Mouse (Mus musculus) spleen, adult 18-20 months (tissue): ENCODE results near the gene Tmem132d.

Experiments used
- DNase-seq, 2 experiments: peaks; one replicate each; pipeline ENCODE4 v3.0.0; 2022; ENCODE audit warnings: mixed read lengths in 2 of 2

Gene Tmem132d

DNA sequence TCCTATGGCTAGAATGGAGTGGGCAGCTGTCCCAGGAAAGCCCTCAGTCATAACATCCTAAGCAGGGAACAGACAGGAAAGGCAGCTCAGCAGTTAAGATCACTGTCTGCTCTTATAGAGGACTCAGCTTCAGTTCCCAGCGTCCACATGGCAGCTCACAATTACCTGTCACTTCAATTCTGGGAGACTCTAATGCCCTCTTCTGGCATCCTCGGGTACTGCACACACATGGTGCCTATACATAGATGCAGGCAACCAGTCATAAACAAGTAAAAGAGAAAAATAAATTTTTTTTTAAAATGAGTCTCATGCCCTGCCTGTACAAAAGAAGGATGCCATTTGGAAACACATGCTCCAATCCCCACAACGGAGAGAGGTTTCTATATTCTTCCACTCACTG lies 28.7 kb downstream of the Tmem132d start:
- no peak for DNase-seq

DNA sequence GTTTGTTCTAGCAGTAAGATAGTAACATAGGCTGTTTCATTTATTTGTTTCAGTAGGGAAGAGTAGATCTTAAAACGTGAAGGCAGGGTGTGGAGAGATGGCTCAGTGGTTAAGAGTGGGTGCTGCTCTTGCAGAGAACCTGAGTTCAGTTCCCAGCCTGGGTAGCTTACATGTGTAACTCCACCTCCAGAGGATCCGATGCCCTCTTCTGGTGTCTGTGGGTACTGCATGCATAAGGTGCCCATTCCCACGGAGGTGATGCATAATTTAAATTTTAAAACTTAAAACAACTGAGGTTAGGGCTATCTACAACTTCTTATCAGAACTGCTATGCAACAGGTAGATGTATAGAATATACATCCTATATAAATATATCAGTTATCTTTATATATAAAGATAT lies 40.5 kb downstream of the Tmem132d start:
- no peak for DNase-seq

DNA sequence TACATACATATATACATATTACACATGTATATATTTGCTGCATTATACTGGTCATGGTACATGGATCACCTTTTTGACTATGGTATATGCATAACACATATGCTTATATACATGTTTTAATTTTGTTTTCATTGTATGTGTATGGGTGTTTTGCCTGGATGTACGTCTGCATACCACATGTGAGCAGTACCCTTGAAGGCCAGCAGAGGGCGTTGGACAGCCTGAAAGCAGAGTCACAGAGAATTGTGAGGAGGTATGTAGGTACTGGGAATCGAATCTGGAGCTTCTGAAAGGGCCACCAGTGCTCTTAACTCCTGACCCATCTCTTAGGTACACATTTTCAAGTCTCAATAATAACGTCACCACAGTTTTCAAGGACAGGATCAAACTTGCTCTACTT lies 43.2 kb downstream of the Tmem132d start:
- DNase-seq, result no peak

DNA sequence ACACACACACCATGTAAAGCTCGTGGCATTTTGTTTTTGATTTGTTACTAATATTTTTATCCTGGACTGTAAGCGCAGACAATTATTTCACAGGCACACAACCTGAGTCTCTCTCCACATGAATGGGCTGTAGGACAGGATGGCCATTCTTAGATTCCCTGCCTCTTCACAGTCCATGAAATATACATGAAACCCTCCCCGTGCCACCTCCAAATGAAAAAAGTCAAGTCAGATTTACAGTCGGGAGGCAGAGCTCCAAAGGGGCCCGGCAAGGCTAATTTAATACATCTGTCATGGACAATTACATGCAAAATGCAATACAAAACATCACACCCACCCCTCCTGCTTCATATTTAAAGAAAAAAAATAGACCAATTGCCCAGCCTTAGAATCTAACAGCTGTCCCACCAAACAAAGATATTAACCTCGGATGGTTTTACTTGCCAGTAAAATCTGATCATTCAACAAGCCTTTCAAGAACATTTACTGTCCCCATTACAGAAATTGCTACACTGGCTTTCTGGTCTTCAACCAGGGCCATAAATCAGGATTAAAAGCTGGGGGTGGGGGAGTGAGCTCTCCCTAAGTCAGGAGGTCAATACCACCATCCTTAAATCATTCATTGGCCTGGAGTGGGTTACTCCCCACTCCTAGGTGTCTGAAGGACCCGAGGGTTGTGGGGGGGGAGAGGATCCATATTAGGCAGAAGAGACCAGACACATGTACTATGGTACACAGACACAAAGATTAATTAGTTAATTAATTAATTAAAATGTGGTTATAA lies 44.3 kb downstream of the Tmem132d start:
- no peak for DNase-seq

DNA sequence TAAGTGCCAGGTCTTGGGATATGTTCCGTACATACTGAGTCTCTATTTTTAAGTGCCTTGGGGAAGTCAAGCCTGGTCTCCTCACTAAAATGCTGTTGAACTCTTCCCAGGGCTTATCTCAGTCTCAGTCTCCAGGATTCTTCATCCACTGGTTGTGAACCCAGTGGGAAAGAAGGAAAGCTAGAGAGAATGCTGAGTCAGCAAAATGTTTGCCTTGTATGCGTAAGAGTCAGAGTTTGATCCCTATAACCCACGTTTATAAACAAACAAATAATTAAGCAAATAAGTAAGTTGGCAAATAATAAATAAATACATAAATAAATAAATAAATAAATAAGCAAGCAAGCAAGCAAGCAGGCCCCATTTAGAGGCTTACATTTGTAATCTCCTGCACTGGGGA lies 63.1 kb downstream of the Tmem132d start:
- DNase-seq, result no peak

DNA sequence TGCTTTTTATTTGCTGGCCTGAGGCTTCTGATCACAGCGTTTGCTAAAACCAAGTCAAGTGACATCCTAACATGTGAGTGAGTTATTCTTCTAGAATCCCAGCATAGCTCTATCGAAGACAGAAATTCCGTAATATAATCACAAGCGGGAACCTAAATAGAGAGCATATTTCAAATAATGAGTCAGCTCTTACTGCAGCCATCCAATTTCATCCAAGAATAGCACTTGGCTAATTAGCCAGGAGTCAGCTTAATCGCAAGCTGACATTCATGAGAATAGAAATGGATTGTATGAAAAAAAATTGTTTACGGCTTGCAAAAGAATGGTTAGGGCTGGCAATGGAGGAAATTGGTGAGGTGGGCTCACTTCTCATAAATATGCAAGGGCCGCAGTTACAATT lies 63.8 kb downstream of the Tmem132d start:
- DNase-seq, result no peak

DNA sequence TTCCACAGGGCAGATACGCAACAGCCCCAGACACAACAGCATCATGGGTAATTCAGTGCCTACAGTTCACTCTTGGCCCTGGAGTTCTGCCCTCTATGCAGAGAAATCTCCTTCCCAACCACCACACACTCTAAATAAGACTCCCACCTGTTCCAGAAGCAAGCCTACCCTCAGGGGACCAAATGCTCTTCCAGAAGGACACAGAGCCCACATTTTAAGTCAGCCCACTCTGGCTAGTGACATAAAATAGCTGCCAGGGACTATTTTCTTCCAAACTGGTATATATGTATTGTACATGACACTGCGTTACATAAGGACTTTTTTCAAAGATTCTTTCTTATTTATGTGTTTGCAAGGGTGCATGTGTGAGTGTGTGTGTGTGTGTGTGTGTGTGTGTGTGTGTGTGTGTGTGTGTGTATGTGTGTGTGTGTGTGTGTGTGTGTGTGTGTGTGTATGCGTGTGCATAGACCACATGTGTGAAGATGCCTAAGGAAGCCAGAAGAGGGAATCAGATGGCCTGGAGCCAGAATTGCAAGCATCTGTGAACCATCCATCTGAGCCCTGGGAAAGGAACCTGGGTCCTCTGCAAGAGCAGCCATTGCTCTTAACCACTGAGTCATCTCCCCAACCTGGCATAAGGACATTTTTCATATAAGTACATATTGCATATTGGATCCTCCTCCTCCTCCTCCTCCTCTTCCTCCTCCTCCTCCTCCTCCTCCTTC lies 67.5 kb downstream of the Tmem132d start:
- no peak for DNase-seq

DNA sequence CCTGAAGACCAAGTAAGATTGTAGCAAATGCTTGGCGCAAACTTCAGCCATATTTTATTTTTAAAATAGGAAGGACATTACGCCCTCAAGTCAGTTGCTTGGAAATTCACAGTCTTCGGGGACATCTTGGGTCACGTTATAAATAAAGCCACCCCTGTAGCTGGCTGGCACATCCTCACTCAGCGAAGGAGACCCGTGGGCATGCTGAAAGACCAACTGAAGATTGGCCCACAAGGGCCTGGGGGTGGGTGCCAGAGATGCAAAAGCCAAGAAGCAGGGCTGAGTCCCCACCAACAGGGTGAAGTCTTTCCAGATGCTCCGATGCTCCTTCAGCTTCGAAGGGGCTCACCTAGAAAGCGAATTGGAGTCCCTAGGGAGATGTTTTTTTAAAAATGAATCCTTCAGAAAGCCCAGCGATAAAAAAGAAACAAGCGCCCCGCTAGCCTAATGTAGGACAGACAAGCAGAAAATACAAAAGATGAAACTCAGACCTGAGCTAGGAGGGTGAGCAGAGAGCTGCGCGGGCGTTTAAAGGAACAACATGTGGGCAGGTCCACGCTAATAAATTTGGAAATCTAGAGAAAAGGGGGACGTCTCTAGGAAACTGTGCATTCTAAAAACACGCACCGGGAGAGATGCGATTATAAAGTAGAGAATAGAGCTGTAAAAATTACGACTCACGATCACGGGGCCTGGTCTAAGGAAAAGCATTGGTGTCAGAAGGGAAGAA lies 71.8 kb downstream of the Tmem132d start:
- no peak for DNase-seq

DNA sequence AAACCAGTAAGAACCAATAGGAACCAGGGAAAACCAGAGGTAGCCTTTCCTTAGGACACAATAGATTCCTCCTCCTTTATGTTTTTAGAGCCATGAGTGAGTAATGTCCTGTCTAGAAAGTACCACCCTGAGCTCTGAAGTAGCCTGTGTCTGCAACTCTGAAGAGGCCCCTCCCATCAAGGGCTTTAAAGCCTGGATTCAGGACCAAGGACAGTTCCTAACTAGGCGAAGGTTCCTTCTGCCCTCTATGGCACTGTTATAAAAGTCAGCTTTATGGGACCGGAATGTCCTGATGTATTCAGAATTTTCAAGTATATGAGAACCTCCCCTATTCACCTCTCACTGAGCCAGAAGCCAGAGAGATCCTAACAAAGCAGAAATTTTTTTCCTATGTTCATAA lies 84.0 kb downstream of the Tmem132d start:
- DNase-seq, result no peak

DNA sequence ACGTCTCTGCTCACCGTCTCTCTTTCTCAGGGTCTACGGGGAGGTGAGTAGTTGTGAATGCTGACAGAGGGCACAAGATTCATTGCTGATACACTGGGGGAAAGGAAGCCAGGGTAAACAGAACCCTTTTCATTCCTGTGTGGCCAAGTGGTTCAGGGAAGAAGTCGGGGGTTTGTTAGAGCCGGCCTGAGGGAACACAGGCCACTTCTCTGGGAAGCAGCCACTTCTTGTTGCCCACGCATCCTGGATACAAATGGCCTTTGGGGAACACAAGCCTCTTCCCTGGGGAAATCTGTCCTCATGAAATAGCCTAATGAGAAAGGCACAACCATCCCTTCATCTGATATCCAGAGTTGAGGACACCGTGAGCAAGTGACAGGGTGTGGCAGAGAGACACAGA lies 96.0 kb downstream of the Tmem132d start:
- no peak for DNase-seq

DNA sequence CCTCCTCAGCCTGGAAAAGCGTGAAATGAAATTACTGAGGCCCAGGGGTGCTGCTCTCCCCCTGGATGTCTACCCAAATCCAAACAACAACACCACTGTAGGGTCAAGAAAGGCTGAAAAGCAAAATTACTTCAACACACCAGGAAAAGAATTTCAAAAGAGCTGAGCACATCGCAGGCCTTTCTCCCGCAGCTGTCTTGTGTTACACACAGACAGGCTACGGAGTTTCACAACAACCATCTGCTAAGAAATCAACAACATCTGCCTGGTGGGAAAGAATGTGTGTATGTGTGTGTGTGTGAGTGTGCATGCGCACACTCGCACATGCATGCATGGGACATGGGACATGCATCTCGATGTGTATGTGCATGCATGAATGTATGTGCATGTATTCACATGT lies 100.1 kb downstream of the Tmem132d start:
- no peak for DNase-seq

DNA sequence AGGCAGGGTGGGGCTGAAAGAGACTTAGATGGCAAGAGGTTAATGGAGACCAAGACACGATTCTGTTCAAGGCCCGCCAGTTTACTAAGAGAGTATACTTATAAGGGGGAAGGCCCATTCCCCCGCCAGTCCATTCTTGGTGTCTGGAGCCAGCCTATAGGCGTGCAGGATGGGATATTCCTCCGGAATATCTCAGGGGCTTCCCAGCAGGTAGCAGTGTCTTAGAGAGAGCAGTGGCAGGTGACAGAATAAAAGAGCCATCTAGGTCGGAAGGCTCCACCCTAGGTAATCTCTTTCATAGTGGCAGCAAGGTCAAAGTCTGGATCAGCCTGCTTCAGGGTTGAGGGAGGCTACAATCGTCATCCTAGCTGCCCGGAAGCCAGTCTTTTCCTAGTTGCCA lies 102.5 kb downstream of the Tmem132d start:
- DNase-seq, result no peak

DNA sequence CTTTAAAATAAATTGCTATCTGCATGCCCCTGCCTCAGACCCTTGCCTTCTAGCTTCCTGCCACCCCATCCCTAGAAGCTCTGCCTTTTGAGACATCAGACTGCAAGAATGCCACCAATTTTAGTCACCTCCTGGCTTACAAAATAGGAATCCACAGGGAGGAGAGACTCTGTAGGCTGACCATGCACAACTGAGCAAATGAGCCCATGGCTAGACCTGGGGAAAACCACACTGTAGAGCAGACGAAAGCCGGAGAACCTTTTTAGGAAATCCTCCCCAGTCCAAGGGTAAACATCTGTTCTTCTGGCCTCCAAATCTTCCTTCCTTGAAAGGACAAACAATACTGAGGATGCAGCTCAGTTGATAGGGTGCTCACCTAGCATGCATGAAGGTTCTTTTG lies 130.5 kb downstream of the Tmem132d start:
- DNase-seq, result no peak

DNA sequence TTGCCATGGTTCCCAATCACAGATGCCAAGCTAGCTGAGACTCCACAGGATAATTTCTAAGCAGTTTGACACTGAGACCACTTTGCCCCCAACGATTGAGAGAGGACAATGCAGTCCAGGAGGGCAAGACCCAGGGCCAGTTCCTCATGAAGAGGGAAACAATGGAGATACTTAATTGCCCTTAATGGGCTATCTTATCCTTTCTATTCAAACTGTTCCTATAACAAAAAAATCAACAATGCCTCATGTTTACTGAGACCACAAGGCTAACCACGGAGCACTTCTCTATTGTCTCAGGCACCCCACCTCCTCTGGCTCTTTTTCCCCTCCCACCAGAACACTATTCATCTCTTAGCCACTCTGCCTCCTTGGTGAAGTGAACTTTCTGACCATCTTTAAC lies 141.7 kb downstream of the Tmem132d start:
- no peak for DNase-seq

DNA sequence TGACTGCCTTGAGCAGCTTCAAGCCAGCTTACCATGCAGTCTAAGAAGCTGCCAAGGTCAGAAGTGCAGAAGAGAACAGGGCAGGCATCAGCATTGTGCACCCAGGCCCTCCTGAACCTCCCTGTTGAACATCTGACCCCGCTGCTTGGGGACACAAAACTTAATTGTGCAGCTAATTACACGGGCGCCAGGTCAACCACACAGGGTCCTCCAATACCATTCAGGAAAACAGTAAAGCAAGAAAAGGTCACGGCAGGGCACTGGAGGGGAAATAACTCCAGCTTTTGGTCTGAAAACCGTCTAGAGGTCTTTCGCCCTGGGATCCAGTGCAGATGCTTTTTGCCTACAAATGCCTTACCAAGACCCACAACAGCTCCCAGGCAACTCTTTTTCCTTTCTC lies 159.6 kb downstream of the Tmem132d start:
- DNase-seq, result no peak

DNA sequence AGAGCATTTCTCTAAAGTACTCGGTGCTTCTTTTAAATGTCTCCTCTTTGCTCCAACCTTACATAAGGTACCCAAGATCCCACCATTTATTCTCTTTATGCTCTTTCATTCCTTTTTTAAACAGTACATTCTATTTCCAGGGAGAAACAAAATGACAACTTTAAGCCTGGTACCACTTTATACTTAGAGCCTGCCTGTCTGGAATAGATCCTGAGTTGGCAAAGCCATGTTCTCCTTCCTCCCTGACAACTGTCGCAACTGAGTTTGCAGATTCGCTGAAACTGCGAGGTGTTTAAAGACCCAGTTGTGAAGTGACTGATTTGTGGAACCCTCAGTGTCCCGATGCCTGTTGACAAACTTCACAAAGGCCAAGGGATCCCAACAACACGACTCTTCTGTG lies 165.5 kb downstream of the Tmem132d start:
- DNase-seq, result no peak

DNA sequence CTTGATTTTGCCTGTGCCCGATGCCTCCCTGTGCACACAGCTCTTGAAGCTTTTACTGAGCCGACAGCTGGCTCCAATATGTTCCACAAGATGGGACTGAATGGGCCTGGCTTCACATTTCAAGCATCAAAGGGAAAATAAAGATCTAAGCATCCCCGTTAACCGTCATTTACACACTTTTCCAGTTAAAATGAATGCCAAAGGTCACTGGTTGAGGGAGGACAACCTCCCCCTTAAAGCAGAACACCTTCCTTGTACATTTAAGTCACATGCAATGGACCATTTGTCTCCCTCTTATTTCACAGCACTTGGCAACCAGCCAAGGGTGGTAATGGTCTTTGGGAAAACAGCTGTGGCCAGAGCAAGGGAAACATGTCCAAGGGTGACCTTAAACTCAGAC lies 188.7 kb downstream of the Tmem132d start:
- DNase-seq, result no peak

DNA sequence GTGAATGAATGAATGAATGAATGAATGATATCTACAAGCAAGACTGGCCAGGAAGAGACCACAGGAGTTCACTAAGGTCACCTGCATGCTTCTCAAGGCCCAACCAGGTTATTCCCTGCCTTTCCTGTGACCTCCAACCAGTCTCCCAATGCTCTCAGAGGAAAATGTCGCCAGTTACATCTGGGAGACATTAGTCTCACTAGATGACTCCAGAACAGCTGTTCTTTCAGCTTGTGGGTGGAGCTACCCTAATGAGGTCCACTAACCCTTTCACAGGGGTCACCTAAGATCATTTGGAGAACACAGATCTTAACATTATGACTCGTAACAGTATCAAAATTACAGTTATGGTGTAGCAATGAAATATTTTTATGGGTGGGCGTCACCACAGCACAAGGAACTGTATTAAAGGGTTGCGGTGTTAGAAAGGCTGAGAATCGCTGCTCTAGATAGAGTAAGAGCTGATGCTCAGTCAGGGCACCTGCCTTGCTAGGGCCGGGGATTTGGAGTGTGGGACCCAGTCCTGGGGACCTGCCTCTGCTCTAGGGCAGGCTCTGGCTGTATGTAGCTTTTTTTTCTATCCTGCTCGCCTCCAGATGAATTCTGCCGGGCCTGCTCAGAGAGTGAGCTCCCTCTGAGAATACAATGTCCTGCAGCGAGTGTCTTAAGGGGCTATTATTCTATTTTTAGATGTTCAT lies 196.1 kb downstream of the Tmem132d start:
- DNase-seq, result no peak

DNA sequence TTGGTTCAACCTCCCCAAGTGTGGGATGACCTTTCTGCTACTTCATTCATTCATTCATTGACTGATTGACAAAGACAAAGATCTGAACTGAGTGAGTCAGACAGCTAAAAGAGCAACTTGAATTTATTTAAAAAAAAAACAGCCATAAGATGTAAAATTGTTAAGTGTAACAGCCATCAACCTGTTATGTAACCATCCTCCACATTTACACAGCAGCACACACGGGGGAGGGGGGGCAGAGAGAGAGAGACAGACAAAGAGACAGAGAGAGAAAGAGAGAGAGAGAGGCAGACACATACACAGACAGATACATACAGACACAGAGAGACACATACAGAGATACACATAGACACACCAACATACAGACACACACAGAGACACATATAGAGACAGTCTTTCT lies 197.3 kb downstream of the Tmem132d start:
- no peak for DNase-seq

DNA sequence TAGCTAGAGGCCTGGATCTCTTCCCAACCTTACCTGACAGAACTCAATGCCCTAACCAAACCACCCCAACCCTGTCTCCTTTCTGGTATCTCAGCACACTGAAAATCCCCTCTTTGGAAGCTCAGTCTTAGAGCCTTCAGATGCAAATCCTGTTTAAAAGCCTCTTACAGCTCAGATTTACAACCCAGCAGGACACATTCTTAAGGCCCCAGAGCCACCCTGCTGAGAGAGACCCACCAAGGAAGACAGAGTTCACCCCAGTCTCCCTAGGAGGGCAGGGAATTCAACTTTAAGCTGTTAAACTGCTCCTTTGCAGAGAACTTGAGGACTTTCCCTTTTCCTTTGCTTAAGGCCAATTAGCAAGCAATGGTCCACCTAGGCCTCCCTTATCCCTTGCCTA lies 199.8 kb downstream of the Tmem132d start:
- no peak for DNase-seq

DNA sequence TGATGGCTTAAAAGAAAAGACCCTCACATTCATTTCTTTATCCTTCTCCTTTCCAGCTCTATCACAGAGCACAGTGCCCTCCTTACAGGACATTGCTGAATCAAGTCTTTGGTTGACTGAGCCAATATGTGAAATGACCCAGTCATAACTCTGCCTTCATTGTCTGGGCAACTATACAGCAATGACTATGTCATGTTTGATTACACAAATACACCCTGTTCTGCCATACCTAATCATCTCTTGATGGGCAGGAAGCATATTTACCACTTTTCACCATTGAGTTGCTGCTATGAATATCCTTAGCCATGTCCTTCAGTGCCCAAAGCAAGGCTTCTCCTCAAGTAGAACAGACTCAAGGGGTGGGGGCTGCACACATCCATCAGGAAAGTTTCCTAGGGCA lies 214.6 kb downstream of the Tmem132d start:
- no peak for DNase-seq

DNA sequence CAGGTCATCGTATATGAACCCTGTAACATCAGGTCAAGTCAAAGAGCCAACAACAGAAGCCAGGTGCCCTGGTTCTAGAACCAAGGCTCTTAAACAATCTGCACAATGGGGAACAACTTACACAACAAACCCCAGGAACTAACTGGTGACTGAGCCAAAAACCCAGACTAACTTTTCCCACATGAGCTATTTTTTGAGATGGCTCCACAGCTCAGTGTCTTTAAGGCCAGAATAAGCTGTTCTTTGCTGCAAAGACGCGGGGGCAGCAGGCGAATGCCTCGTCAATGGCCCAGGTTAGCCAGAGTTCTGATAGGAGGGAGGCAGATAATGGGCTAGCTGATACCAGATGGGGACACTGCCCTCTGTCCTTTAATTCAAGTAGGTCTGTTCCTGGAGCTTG lies 221.8 kb downstream of the Tmem132d start:
- no peak for DNase-seq

DNA sequence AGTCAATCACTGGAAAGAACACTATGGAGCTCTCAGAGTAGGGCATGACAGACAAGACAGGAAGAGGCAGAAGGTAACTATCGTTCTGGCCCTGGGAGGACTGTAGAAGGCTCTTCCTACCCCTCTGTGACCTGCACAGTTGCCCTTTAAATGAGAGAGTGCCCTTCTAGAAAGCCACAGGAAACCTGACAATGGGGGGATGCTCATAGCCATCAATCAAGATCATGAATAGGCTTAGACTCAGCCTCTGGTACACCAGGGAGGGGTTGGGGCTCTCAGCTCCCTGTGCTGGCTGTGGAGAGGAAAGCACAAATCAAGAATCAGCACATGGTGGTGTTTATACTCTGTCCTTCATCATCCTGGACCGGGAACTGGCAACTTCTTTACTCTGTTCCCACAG lies 227.2 kb downstream of the Tmem132d start:
- no peak for DNase-seq
